Mouse (Mus musculus): ENCODE data around the gene Mtx1.

GRCm38 (mm10) chr3:89245688-89246171 is 18.8 kb upstream of the Mtx1 start, which contains the start of gene Krtcap2:
- TF ChIP-seq CTCF (IDR thresholded peaks at IDR 0.05; ENCODE audit: low read depth, low read length), result 0 out of 2 replicates have a peak, but pooled peaks have one; percentile 0
- no peak for TF ChIP-seq POLR2A (IDR thresholded peaks at IDR 0.05; ENCODE audit: borderline replicate concordance, low read depth, low read length)
